Mouse (Mus musculus) testis, adult 2 months (tissue): ENCODE results near the gene Lmo1. TPM values are rescaled to one million over a fixed set of nuclear protein-coding genes. Genes with fewer than 3 reads are reported as not detected.

Experiments
- H3K27ac ChIP-seq: fragments of 200-500 bp; 2 replicates; pipeline ENCODE4 v1.5.1; 2012; ENCODE audit warnings: low read depth, low read length; ENCODE audit not compliant: control insufficient read depth, insufficient read depth
- H3K27me3 ChIP-seq: fragments of 200-500 bp; 2 replicates; pipeline ENCODE4 v1.6.1; 2012; ENCODE audit warnings: mild to moderate bottlenecking, low read length, moderate library complexity; ENCODE audit not compliant: control insufficient read depth, insufficient read depth
- H3K36me3 ChIP-seq: fragments of 200-500 bp; 2 replicates; pipeline ENCODE4 v1.6.1; 2012; ENCODE audit warnings: mild to moderate bottlenecking, low read length; ENCODE audit not compliant: control insufficient read depth, insufficient read depth
- H3K4me1 ChIP-seq: fragments of 200-500 bp; 2 replicates; pipeline ENCODE4 v1.6.1; 2012; ENCODE audit warnings: low read length; ENCODE audit not compliant: control insufficient read depth, insufficient read depth
- H3K4me3 ChIP-seq: fragments of 200-500 bp; 2 replicates; pipeline ENCODE4 v1.5.1; 2012; ENCODE audit warnings: low read depth, mild to moderate bottlenecking, low read length, moderate library complexity, mixed read lengths; ENCODE audit not compliant: control insufficient read depth
- CTCF ChIP-seq: fragments of 200-500 bp; IDR thresholded peaks from 2 replicates; pipeline ENCODE4 v1.5.1; 2012; ENCODE audit warnings: low read depth, mild to moderate bottlenecking, inconsistent platforms, low read length, moderate library complexity; ENCODE audit not compliant: control insufficient read depth, insufficient read depth, insufficient replicate concordance
- POLR2A ChIP-seq: fragments of 200-500 bp; IDR thresholded peaks from 2 replicates; pipeline ENCODE4 v1.6.1; 2012; ENCODE audit warnings: low read depth, mild to moderate bottlenecking, inconsistent platforms, low read length, moderate library complexity; ENCODE audit not compliant: control insufficient read depth
- polyA plus RNA-seq: library from polyadenylated mRNA; depleted of rRNA; stranded (reverse); fragments of >200 nt; gene quantifications from 2 replicates; pipeline ENCODE4 v1.2.3, GENCODE M21; 2012

Gene Lmo1
- polyA plus RNA-seq, 1 experiment = 4.6 TPM

DNA sequence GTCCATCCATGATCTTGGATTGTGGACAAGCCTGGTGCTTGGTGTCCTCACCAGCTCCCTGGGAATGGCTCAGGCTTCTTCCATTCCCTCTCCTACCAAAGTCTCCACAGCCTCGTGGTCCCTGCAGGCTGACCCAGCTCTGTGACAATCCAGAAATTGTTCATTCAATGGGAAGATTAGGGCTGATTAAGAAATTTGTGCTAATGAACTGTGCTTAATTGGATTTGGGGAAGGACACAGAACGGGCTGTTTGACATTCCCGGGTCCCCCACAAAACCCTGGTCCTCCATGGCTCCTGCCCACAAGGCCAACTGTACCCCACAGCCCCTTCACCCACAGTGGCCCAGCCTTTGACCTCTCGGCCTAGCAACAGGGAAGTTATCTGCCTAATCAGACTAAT lies 32.8 kb upstream of the Lmo1 start:
- Histone ChIP-seq H3K4me3 (no peak overlapping the region), H3K4me1 (no peaks in the 10 kb centered on the region; the same call in 1 of the 2 replicates), H3K27ac (no peak overlapping the region), H3K27me3 (no peaks in the 10 kb centered on the region), H3K36me3 (no peaks in the 10 kb centered on the region)
- TF ChIP-seq CTCF = no peak
- no peak for TF ChIP-seq POLR2A

DNA sequence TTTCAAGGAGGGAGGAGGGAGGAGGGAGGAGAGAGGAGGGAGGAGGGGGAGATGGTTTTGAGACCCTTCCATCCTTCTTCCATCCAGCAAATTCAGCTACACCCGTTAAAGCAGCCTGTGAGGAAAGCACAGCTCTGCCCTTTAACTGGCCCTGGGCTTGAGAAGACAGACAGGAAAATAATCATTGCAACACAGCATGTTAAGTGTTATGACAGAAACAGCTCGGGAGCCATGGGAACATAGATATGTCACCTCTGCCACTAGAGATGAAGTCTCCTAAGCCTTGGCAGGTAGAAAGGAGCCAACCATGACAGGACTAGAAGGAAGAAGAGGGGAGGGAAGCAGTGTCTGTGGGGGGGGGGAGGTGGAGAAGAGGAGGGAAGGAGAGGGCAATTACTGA lies 31.4 kb upstream of the Lmo1 start:
- H3K27ac ChIP-seq = no peak overlapping the region
- H3K4me3 ChIP-seq = no peak overlapping the region
- H3K36me3 ChIP-seq = no peaks in the 10 kb centered on the region
- no peaks in the 10 kb centered on the region; the same call in 1 of the 2 replicates for H3K4me1 ChIP-seq
- TF ChIP-seq CTCF (no peak), POLR2A (no peak)
- H3K27me3 ChIP-seq = no peaks in the 10 kb centered on the region

DNA sequence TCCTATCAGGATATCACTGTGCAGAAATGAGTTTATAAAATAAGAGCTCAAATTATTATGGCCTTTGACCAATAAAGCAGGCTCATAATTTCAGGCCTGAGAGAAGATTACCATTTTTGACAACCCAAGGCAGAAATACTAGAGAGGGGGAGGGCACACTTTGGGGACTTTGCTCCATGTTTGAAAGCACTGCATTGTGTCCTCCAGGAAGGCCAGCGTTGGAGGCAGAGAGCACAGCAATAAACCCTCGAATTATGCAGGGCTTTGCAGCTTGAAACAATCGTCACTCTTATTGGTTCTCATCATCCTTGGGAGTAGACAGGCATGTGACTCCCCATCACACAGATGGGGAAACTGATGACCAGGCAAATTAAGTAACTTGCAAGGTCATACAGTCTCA lies 28.1 kb upstream of the Lmo1 start:
- H3K36me3 ChIP-seq = no peaks in the 10 kb centered on the region

DNA sequence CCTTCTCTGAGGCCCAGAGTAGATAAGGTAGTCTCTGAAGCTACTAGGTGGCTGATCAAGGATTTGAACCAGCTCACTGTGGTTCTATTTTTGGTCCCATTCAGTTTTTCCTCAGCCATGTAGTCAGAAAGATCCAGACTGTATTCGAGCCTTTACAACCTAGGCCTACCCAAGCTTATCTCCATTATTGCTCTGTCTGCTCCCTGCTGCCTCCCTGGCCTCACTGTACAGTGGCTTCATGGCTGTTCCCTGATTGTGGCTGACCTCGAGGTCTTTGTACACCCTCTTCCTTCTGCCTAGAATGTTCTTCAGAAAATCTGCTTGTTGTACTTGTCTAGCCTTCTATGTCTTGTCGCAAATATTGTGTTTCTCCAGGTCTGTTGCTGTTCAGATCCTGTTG lies 25.6 kb upstream of the Lmo1 start:
- no peak for TF ChIP-seq POLR2A
- TF ChIP-seq CTCF = no peak
- Histone ChIP-seq H3K4me3 (no peak overlapping the region), H3K4me1 (no peaks in the 10 kb centered on the region), H3K27me3 (no peaks in the 10 kb centered on the region), H3K36me3 (no peaks in the 10 kb centered on the region), H3K27ac (no peak overlapping the region)

More for the DNA sequence above, 28.1 kb upstream of the Lmo1 start:
- no peak overlapping the region for H3K27ac ChIP-seq
- H3K4me3 ChIP-seq = no peak overlapping the region
- H3K4me1 ChIP-seq = no peaks in the 10 kb centered on the region
- no peaks in the 10 kb centered on the region for H3K27me3 ChIP-seq
- TF ChIP-seq CTCF (no peak), POLR2A (no peak)

DNA sequence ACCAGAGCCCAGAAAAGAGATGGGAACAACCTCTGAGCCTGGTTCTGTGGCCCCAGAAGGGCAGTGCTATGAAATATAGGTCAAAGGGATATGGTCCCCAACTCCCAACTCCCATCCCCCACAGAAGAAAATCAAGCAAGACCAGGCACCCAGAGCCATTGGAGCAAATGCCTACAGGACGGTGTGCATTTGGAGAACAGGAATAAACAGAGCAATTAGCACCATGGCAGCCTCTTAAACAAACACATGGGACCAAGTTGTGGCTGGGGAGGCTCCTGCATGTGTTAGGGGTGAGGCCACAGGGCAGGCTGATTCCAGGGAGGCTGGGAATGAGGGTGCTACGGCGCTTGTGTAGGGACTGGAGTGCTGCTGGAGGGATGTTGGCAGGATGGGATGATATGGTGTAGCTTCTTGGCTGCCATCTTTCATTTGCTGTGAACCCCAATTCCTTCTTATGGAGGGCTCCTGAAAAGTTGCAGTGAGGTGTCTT lies 22.2 kb upstream of the Lmo1 start:
- Histone ChIP-seq H3K4me3 (no peak overlapping the region), H3K27ac (no peak overlapping the region), H3K36me3 (no peaks in the 10 kb centered on the region), H3K27me3 (no peaks in the 10 kb centered on the region), H3K4me1 (no peaks in the 10 kb centered on the region)
- TF ChIP-seq CTCF (no peak), POLR2A (no peak)

DNA sequence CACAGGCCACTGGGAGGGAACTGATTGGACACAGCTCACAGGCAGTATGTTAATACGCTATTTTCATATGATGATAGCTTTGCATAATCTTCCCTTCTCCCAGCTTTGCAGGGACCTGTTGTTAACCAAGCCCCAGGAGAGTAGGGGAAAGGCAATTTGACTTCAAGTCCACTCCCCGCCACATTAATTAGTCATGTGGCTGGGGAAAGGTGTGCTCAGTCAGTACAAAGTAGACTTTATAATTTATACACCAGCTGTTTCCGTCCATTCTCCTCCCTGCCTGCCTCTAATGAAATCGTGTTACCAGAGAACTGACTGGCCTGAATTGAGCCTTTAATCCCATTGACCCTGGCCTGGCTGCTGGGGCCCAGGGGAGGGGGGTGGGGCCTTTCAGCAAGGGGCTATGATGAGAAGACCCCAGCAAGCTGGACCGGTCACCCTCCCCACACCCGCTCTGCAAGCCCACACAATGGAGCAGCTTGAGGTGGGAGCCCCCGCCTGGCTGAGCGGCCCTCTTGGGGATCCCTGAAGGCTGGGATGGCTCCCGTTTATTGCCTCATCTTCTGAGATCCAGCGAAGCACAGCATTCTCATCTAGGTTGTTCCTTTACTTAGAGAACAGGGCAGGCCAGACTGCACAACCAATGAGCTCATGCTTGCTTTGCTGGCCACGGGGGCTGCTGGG lies 21.5 kb upstream of the Lmo1 start:
- Histone ChIP-seq H3K4me1 (peaks cover 3% of the 10 kb centered on the region), H3K27me3 (no peaks in the 10 kb centered on the region), H3K27ac (no peak overlapping the region), H3K36me3 (no peaks in the 10 kb centered on the region), H3K4me3 (no peak overlapping the region)
- TF ChIP-seq CTCF = no peak
- no peak for TF ChIP-seq POLR2A

DNA sequence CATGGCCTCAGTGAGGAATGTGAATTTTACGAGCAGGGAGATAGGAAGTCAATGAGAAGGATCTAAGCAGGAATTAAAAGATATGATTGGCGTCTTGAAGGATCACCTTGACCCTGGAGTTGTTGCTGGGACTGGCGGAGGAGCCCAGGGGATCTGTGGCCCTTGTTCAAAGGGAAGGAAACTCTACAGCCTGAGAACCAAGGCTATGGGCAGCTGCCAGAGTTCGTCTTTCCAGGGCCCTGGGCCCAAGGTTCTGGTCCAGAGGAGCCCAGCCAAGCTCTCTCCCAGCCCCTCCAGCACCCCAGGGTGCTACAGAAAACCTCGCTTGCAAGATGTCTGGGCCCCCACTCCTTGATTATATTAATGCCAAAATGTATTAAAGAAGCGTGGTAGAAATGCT lies 21.0 kb upstream of the Lmo1 start:
- Histone ChIP-seq H3K4me1 (peaks cover 4% of the 10 kb centered on the region), H3K27ac (no peak overlapping the region)
- no peak for TF ChIP-seq POLR2A
- TF ChIP-seq CTCF = no peak

More for the DNA sequence above, 21.0 kb upstream of the Lmo1 start:
- no peak overlapping the region for H3K4me3 ChIP-seq
- H3K36me3 ChIP-seq = no peaks in the 10 kb centered on the region
- no peaks in the 10 kb centered on the region for H3K27me3 ChIP-seq
